Mouse (Mus musculus) liver, embryonic 15.5 days (tissue): ENCODE data around the gene Trim52. TPM values are rescaled to one million over a fixed set of nuclear protein-coding genes. Genes with fewer than 3 reads are reported as not detected.

ENCODE experiments used
- ATAC-seq: fragments of 200-750 bp; cut with Nextera tagmentation; 2 replicates; pipeline ENCODE4 v1.8.0; 2017; ENCODE audit warnings: moderate number of reproducible peaks, mild to moderate bottlenecking, moderate library complexity; ENCODE audit not compliant: insufficient read depth
- H3K27ac ChIP-seq: fragments of 300-500 bp; sonication (generic); replicated peaks from 2 replicates; pipeline ENCODE4 v1.5.1; 2015; ENCODE audit warnings: mild to moderate bottlenecking, inconsistent platforms
- H3K27me3 ChIP-seq: fragments of 300-500 bp; sonication (generic); 2 replicates; pipeline ENCODE4 v1.6.1; 2015; ENCODE audit warnings: mild to moderate bottlenecking, inconsistent platforms
- H3K36me3 ChIP-seq: fragments of 300-500 bp; sonication (generic); replicated peaks from 2 replicates; pipeline ENCODE4 v1.6.1; 2015; ENCODE audit warnings: moderate library complexity, mild to moderate bottlenecking, inconsistent platforms
- H3K4me1 ChIP-seq: fragments of 300-500 bp; sonication (generic); replicated peaks from 2 replicates; pipeline ENCODE4 v1.6.1; 2015; ENCODE audit warnings: inconsistent platforms
- H3K4me2 ChIP-seq: fragments of 300-500 bp; sonication (generic); 2 replicates; pipeline ENCODE4 v1.6.1; 2015; ENCODE audit warnings: moderate library complexity, mild to moderate bottlenecking, inconsistent platforms
- H3K4me3 ChIP-seq: fragments of 300-500 bp; sonication (generic); replicated peaks from 2 replicates; pipeline ENCODE4 v1.5.1; 2015; ENCODE audit warnings: mild to moderate bottlenecking, inconsistent platforms
- H3K9ac ChIP-seq: fragments of 300-500 bp; sonication (generic); 2 replicates; pipeline ENCODE4 v1.6.1; 2015; ENCODE audit warnings: moderate library complexity, mild to moderate bottlenecking, inconsistent platforms
- H3K9me3 ChIP-seq: fragments of 300-500 bp; sonication (generic); replicated peaks from 2 replicates; pipeline ENCODE4 v1.6.1; 2016; ENCODE audit warnings: inconsistent platforms
- WGBS: fragments of 180-500 bp; shearing (Covaris S2); methylation state at CpG from one replicate; pipeline ENCODE4 v1.1.7; 2015; ENCODE audit warnings: mixed read lengths; ENCODE audit not compliant: insufficient replicate concordance; 5-methylcytosine and 5-hydroxymethylcytosine counted together
- polyA plus RNA-seq: library from polyadenylated mRNA; unstranded; fragments of >200 nt; fragmentation: Nextera tagmentation; extraction: Ambion mirVana; gene quantifications from 2 replicates; pipeline ENCODE4 v1.2.1, GENCODE M21; 2015

Trim52 gene
- not detected in 2 replicates for polyA plus RNA-seq

GRCm38 (mm10) chr14:106105980-106106379 is at the start of gene Trim52:
TSS of gene Trim52 (plus strand) at chr14:106106198.
- Histone ChIP-seq H3K4me1 (no peaks in the 10 kb centered on the region), H3K4me3 (no peak within 1 kb of the TSS), H3K36me3 (no peaks in the 10 kb centered on the region), H3K4me2 (no peak within 1 kb of the TSS), H3K9me3 (0 out of 2 replicates have a peak, but pooled peaks cover 4% of the 10 kb centered on the region), H3K27ac (no peak within 1 kb of the TSS), H3K9ac (no peak within 1 kb of the TSS), H3K27me3 (no peaks in the 10 kb centered on the region)
- WGBS: 80% methylated on average over 21 of the region's 21 CpGs
- no peak for ATAC-seq

- WGBS: 56% methylated on average over 1 of the region's 1 CpGs
- Histone ChIP-seq H3K9ac (no peak overlapping the region), H3K4me2 (no peak overlapping the region), H3K9me3 (no peaks in the 10 kb centered on the region), H3K27me3 (no peaks in the 10 kb centered on the region), H3K4me1 (no peaks in the 10 kb centered on the region), H3K27ac (no peak overlapping the region), H3K36me3 (no peaks in the 10 kb centered on the region), H3K4me3 (no peak overlapping the region)
- no peak for ATAC-seq
Measured at GRCm38 (mm10) chr14:106072608-106073007, 33.4 kb upstream of the Trim52 start.

- H3K4me2 ChIP-seq: no peak overlapping the region
- no peak overlapping the region for H3K9ac ChIP-seq
- WGBS: 50% methylated on average over 3 of the region's 3 CpGs
- ATAC-seq: no peak
- no peaks in the 10 kb centered on the region for H3K4me1 ChIP-seq
- H3K9me3 ChIP-seq: no peaks in the 10 kb centered on the region
- no peak overlapping the region for H3K4me3 ChIP-seq
- H3K27ac ChIP-seq: no peak overlapping the region
- no peaks in the 10 kb centered on the region for H3K27me3 ChIP-seq
- H3K36me3 ChIP-seq: no peaks in the 10 kb centered on the region
Measured at GRCm38 (mm10) chr14:106075181-106076064, 30.6 kb upstream of the Trim52 start.

- Histone ChIP-seq H3K4me1 (no peaks in the 10 kb centered on the region), H3K27me3 (no peaks in the 10 kb centered on the region), H3K9ac (no peak overlapping the region), H3K4me2 (no peak overlapping the region), H3K36me3 (no peaks in the 10 kb centered on the region), H3K4me3 (no peak overlapping the region), H3K27ac (no peak overlapping the region), H3K9me3 (no peaks in the 10 kb centered on the region)
- WGBS: 49% methylated on average over 13 of the region's 13 CpGs
- ATAC-seq: no peak
Measured at GRCm38 (mm10) chr14:106088480-106089037, 17.4 kb upstream of the Trim52 start.

GRCm38 (mm10) chr14:106096816-106097215 is 9.2 kb upstream of the Trim52 start:
- Histone ChIP-seq H3K4me3 (no peak overlapping the region), H3K4me1 (no peaks in the 10 kb centered on the region), H3K36me3 (no peaks in the 10 kb centered on the region), H3K9me3 (no peaks in the 10 kb centered on the region), H3K9ac (no peak overlapping the region), H3K27ac (no peak overlapping the region), H3K27me3 (no peaks in the 10 kb centered on the region), H3K4me2 (no peak overlapping the region)
- no peak for ATAC-seq
- WGBS: 72% methylated on average over 4 of the region's 4 CpGs

- no peak overlapping the region for H3K4me3 ChIP-seq
- no peak overlapping the region for H3K27ac ChIP-seq
- no peaks in the 10 kb centered on the region for H3K27me3 ChIP-seq
- H3K4me1 ChIP-seq: no peaks in the 10 kb centered on the region
- no peaks in the 10 kb centered on the region for H3K36me3 ChIP-seq
- H3K9ac ChIP-seq: no peak overlapping the region
- H3K4me2 ChIP-seq: no peak overlapping the region
- 73% methylated on average over 14 of the region's 14 CpGs for WGBS
- no peaks in the 10 kb centered on the region for H3K9me3 ChIP-seq
- no peak for ATAC-seq
Measured at GRCm38 (mm10) chr14:106100858-106101257, 5.1 kb upstream of the Trim52 start.

GRCm38 (mm10) chr14:106106425-106106824 is 427 bp downstream of the Trim52 start:
- Histone ChIP-seq H3K9me3 (0 out of 2 replicates have a peak, but pooled peaks cover 4% of the 10 kb centered on the region), H3K4me2 (no peak overlapping the region), H3K4me3 (no peak overlapping the region), H3K27ac (no peak overlapping the region), H3K9ac (no peak overlapping the region), H3K36me3 (no peaks in the 10 kb centered on the region), H3K27me3 (no peaks in the 10 kb centered on the region), H3K4me1 (no peaks in the 10 kb centered on the region)
- no peak for ATAC-seq
- WGBS: 87% methylated on average over 22 of the region's 22 CpGs

- Histone ChIP-seq H3K36me3 (no peaks in the 10 kb centered on the region), H3K27me3 (no peaks in the 10 kb centered on the region), H3K9ac (no peak overlapping the region), H3K4me2 (no peak overlapping the region), H3K4me3 (no peak overlapping the region), H3K4me1 (no peaks in the 10 kb centered on the region), H3K9me3 (no peaks in the 10 kb centered on the region), H3K27ac (no peak overlapping the region)
- WGBS: 38% methylated on average over 2 of the region's 2 CpGs
- no peak for ATAC-seq
Measured at GRCm38 (mm10) chr14:106119371-106119770, 13.4 kb downstream of the Trim52 start.

- H3K27ac ChIP-seq: no peak overlapping the region
- H3K27me3 ChIP-seq: no peaks in the 10 kb centered on the region
- no peak overlapping the region for H3K4me2 ChIP-seq
- no peak overlapping the region for H3K9ac ChIP-seq
- H3K4me1 ChIP-seq: no peaks in the 10 kb centered on the region
- H3K9me3 ChIP-seq: no peaks in the 10 kb centered on the region
- no peak for ATAC-seq
- H3K36me3 ChIP-seq: no peaks in the 10 kb centered on the region
- H3K4me3 ChIP-seq: no peak overlapping the region
Measured at GRCm38 (mm10) chr14:106136272-106136671, 30.3 kb downstream of the Trim52 start.

- no peak overlapping the region for H3K27ac ChIP-seq
- whole genome bisulfite sequencing: 44% methylated on average over 2 of the region's 2 CpGs
- H3K27me3 ChIP-seq: no peaks in the 10 kb centered on the region
- no peaks in the 10 kb centered on the region for H3K36me3 ChIP-seq
- H3K4me2 ChIP-seq: no peak overlapping the region
- no peaks in the 10 kb centered on the region for H3K9me3 ChIP-seq
- H3K4me1 ChIP-seq: no peaks in the 10 kb centered on the region
- H3K4me3 ChIP-seq: no peak overlapping the region
- ATAC-seq: no peak
- H3K9ac ChIP-seq: no peak overlapping the region
Measured at GRCm38 (mm10) chr14:106151188-106151587, 45.2 kb downstream of the Trim52 start.

GRCm38 (mm10) chr14:106154879-106155576 is 49.0 kb downstream of the Trim52 start:
- no peak for ATAC-seq
- 54% methylated on average over 7 of the region's 7 CpGs for WGBS

More at GRCm38 (mm10) chr14:106154879-106155576, 49.0 kb downstream of the Trim52 start:
- Histone ChIP-seq H3K9ac (no peak overlapping the region), H3K4me1 (no peaks in the 10 kb centered on the region), H3K27me3 (no peaks in the 10 kb centered on the region), H3K36me3 (no peaks in the 10 kb centered on the region), H3K4me3 (no peak overlapping the region), H3K9me3 (no peaks in the 10 kb centered on the region), H3K27ac (no peak overlapping the region), H3K4me2 (no peak overlapping the region)
